Mouse (Mus musculus) spleen, postnatal 14 days (tissue): Measurements from ENCODE around the gene Myl10.
"Not testable (repeated sequence)": the region's sequence is repeated elsewhere in the genome, so short reads cannot be mapped to it uniquely, and the experiment has no call there.

ENCODE experiments used
- DNase-seq, 2 experiments: peaks; one replicate each; pipeline ENCODE4 v3.0.0; 2021 to 2022; ENCODE audit warnings: low spot score in 2 of 2

Myl10 gene

DNA sequence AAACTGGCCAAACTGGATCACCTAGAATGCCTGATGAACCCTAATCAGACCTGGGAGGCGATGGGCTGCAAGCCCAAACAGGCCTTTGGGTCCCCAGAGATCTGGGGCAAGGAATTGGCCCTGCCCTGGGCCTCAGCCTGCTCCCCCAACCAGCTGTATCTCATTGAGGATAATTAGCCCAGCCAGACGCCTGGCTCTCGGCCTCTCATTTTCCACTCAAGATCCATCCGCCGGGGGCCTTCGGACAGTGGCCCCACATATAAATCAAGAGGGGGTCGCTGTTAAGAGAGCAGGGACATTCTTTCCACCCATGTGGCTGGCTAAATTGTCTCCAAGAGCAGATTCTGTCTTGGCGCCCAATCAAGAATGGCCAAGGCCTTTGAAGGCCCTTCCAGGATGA, 11.2 kb downstream of the Myl10 start:
- no peak for DNase-seq

DNA sequence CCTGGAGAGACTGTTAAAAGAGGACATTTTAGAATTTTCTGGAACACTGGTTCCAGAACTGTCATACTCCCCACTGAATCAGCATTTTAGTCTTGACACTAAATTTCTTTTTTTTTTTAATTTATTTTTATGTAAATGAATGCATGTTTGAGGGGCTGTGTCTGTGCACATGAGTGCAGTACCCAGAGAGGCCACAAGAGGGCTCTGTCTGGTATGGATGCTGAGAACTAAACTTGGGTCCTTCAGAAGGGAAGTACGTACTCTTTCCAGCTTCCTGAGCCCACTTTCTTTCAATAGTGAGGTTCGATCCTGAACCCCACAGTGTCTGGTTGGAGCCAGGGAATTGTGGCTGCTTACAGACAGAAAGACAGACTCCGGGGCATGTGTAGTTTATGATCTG, 12.6 kb downstream of the Myl10 start:
- peak in 1 of 2 experiments; percentile 11 for DNase-seq

DNA sequence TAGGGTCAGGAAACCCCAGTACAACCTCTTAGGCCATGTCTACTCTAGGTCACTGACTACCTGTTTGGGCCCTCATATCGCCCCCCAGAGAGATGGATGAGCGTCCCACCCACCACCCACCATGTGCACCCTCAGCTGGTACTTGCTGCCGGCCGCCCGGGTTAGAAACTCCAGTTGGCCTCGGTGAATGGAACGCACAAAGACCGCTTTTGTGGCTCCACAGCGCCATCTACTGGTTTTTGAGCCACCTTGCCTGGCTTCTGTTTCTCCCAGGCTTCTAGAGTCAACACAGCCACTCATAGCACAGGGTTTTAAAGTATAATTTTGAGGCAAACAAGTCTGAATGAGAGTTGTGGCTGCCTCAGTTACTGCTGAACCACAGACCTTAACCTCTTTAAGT, 13.9 kb downstream of the Myl10 start:
- peak; percentile 35 to 67 for DNase-seq

- no peak for DNase-seq
These were observed 15.2 kb downstream of the Myl10 start for GRCm38 (mm10) chr5:136708116-136708515.

- DNase-seq, result no peak
These were observed 17.8 kb downstream of the Myl10 start for GRCm38 (mm10) chr5:136710742-136711141.

- DNase-seq, result no peak
These were observed 21.4 kb downstream of the Myl10 start for GRCm38 (mm10) chr5:136714232-136714875.

GRCm38 (mm10) chr5:136714879-136715278, 21.9 kb downstream of the Myl10 start:
- DNase-seq, result peak; percentile 23 to 57

DNA sequence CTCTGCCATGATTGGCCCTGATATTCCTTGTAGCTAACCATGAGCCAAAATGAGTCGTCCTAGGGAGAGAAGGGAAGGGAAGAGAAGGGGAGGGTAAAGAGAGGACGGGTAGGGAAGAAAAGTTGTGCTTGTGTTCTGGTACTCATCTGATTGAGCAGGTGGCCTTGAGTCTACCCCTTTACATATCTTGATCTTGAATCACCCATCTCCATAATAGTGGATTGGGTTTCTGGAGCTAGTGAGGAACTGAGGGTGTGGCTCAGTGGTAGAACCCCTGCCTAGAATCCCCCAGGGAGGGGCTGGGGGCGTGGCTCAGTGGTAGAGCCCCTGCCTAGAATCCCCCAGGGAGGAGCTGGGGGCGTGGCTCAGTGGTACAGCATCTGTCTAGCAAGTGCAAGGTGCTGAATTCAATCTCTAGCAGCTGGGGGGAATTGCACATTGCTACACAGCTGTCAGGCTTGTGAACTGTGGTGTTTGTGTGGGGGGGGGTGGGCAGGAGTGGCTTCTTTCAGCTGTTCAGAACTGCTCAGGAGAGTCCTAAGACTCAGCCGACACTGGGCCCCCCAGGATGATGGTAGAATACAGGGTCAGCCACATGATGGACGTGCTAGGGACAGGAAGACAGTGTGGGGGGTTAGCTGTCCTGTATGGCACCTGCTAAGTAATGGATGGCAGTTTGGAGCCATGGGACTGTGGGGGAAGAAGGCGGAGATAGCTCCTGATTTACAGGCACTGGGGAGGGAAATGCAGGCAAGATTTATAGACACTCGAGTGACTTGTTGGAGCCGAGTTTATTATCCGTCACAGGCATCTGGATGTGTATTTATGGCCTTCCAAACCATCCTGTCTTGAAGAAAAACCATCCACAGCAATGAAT, 24.0 kb downstream of the Myl10 start:
- no peak for DNase-seq

DNA sequence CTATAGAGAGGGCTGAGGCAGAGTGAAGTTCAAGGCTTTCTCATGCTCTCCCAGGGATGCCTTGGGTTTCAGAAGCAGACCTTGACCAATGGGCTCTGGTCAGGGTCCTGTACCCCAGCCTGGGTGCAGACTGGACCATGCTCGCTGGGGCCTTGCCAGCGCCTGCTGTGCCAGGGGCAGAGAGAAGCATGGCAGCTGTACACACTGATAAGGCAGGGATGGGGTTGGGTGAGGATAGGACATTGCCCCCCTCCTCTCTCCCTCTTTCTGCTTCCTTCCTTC, 24.6 kb downstream of the Myl10 start:
- no peak for DNase-seq

DNA sequence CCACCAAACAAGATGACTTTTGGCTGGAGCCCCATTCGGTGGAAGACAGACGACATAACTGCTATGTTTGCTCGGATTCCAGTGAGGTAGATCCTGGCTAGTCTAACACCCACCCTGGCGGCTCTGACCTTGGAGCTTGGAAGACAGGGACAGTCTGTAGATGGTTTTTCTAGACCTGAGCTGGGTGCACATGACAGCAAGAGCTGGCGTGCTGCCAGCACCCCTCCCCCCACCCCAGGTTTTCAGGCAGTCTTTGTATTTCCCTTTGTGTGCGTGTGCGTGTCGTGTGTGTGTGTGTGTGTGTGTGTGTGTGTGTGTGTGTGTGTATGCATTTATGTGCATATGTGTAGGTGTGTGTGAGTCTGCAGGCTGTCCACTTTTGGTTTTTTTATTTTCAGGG, 25.7 kb downstream of the Myl10 start:
- no peak for DNase-seq

DNA sequence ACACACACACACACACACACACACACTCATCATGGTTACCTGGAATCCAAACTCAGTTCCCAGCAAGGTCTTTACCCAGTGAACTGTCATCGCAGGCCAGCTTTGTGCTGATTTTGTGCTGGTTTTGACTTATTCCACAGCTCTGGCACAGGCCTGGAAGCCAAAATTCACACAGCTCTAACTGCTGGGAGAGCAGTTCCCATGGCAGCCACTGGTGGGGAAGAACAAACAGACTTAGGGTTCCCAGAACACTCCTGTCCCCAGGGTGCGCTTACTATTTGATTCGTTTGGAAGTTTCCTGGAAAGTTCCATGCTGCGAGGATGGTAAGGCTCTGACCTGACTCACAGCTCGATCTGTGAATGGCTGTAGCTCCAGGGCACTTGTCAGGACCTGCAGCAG, 28.6 kb downstream of the Myl10 start:
- no peak for DNase-seq

GRCm38 (mm10) chr5:136726271-136726670, 33.3 kb downstream of the Myl10 start:
- not testable (repeated sequence) for DNase-seq

DNA sequence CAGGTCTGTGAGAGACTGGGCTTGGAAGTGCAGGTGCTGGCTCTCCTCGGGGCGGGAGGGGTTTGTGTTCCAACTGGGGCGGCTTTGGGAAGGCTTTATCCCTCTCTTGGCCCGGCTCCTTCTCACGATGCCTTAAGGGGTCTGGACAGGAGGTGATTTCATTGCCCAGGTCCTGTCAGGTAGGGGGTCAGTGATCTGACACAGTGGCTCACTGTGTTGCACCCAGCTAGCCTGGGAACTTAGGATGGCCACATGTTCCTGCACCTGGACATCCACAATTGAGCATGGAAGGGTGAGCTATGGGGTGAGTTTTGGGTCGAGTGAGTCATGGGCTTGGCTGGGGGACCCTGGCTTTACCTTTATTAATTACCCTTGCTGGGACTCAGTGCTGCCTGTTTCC, 46.0 kb downstream of the Myl10 start:
- DNase-seq, result no peak

DNA sequence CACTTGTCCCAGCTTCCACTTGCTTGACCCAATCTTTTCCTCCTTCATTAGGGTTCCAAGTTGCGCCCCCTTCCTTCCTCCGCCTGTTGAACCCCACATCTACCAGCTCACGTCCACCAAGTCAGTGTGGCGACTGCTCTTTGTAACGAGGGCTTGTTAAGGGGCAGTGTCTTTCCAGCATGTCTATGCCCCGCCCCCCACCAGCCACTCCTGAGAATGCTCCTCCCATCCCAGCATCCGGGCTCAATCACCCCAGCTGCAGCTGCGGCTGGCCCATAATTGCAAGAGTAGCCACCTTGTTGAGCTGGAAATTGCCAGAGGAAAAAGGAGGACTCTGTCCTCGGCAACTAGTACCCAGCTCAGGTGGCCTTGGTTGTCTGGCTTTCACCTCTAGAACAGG, 53.6 kb downstream of the Myl10 start:
- no peak for DNase-seq
